Mouse (Mus musculus): ENCODE results near the gene Tspo2.

Gene Tspo2

DNA sequence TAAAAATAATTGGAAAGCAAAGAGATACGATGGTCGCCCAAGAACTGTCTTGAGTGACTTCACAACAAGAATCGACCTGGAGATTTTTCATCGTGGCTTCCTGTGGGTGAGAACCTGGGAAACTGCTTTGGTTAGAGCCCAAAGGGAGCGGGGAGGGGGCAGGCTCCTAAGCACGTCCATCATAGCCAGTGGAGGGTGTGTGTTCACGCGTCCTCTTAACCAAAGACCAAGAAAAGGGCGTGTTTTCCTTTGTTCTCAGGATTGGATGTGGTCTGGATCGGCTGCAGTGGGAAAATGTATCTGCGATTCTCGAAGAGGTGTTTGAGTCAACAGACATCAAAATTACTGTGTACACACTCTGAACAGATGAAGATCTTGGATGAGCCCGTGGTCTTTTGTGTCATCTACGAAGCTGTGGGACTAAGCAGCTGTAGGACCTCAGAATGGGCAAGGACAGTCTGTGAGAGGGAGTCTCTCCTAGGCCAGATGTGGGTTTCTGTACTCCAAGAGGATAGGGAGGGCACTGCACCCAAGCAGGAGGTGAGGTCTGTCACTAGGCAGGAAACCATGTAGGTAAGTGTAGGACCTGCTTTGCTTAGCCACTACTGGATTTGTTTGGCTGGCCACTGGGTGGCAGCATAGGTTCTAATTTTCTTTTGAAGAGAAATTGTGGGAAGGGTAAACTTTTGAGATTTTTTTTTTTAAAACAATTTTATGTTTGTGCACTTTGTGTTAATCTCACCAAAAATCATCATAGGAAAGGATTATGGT lies 34.7 kb downstream of the Tspo2 start:
- peak; percentile 71 for DNase-seq

DNA sequence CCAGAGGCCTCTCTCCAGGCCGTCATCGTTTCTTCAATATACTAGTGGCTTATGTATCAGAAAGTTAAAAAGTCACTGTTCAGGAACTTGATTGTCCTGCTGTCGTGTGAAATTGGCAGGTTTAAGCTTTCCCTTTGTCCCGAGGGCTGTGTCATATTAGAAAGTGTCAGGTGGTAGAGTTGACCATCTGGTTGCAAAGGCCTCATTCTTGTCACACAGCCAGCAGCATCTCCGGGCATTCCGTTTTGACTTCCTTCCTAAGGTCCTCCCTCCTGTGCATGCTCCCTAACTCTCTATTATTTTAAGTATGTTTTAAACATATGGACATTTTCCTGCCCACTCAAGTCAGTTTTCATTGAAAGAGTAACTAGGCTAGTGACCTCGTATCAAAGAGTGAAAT lies 35.3 kb downstream of the Tspo2 start:
- DNase-seq = no peak

DNA sequence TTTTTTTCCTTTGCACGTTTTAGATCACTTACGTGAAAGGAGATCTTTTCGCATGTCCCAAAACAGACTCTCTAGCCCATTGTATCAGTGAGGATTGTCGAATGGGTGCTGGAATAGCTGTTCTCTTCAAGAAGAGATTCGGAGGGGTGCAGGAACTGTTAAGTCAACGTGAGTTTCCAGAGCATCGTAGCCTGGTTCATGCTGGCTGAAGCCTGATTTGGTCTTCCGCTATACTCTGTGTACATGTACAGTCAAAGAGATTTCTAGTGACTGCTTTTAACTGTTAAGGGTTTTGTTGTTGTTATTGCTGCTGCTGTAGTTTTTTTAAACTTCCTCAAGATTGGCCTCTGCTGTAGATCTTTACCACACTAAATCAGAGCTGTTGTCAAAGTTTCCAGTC lies 40.1 kb downstream of the Tspo2 start:
- DNase-seq = no peak

DNA sequence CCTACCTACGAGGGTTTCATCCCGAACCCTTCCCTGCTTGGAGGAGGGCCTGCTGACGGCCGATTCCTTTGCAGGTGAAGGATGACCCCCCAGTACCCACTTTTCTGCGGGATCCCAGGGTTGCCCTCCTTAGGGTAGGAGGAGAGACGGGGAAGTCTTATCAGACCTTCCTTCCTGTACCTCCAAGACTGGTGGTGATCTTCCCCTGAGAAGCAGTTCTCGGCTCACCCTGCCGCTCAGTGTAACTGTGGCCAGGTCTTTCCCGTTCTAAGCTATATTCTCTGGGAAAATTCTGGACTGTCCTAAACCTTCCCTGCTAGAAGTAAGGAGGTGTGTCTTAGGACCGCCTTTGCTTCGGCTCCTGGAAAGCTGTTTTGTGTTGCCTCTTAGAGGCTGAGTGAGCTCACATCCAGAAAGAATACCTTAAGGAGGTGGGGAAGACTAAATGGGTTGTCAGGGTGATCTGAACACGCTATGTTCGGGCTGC lies 41.0 kb downstream of the Tspo2 start:
- peak; percentile 33 for DNase-seq

DNA sequence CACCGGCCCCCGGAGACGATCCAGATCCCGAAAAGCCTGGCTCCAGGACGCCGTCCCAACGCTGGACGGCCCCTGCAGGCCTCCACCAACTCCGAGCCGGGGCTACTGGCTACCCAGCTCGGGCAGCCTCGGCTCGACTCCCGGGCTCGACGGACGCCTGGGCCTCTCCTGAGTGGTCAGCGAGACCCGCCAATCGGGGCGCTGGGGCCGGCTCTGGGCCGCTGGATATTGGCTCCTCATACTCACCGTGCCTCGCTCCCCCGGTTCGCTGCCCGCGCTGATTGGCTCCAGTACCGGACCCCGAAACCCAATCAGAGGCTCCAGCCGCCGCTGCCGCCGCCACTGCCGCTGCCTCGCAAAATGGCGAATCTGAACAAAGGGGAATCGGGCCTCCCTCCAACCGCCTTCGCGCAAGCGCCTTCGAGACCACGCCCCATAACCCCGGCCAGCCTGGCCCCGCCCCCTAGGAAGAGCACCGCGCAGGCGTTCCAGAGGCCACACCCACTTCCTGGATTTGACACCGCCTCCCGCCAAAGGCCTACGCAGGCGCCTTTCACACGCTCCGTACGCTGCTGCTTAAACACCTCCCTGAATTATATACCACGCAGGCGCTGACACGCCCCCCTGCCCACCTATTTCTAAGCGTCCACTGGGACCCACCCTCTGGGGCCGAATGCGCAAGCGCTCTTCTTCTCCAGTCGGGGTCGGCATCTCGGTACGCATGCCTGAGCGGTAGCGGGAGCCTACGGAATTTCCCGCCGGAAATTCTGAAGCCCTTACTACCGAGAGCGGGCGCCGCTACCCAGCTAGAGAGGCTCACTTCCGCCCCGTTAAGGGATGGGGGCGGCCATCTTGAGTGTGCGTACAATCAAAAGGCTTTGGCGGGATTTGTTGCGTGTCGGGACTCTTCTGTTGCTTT lies 41.7 kb downstream of the Tspo2 start, which contains the start of the genes Nfya and Oard1:
Gene Nfya (minus strand): TSS at position 527 of the 919 bp plus-strand sequence.
Gene Oard1 (plus strand): TSS at position 635 of the 919 bp plus-strand sequence.
- peak; percentile 99 for DNase-seq

DNA sequence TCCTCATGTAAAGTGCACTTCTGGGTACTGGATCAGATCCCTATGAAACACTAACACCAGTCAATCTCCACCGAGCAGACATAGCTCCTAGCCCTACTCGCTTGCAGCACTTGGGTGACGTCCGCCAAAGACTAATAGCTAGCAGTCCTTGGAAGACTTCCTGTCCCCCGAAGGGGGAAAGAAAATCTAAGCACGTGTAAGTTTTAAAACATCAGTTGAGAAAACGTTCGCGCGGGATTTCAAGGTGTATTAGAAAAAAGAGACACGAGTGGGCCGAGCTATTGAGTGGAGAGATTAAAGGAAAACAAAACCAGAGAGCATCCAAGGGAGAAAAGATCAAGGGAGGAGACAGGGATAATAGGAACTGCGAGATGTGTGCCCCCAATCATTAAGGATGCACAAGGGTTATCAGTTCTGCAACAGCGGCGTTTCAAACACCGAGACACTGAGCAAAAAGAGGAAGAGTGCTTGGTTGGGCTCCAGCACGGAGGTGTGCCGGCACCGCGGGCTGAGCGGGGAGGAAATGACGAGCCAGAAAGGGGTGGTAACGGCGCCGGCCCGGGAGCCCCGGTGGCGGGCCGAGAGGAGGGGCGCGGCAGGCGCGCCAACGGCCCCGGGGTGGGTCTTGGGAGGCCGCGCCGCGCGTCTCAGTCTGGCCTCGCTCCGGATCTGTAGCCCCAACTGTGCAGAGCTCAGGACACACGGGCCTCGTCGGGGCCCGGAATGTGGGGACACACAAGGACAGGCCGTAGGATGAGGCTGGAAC lies 42.6 kb downstream of the Tspo2 start:
- peak; percentile 83 for DNase-seq

DNA sequence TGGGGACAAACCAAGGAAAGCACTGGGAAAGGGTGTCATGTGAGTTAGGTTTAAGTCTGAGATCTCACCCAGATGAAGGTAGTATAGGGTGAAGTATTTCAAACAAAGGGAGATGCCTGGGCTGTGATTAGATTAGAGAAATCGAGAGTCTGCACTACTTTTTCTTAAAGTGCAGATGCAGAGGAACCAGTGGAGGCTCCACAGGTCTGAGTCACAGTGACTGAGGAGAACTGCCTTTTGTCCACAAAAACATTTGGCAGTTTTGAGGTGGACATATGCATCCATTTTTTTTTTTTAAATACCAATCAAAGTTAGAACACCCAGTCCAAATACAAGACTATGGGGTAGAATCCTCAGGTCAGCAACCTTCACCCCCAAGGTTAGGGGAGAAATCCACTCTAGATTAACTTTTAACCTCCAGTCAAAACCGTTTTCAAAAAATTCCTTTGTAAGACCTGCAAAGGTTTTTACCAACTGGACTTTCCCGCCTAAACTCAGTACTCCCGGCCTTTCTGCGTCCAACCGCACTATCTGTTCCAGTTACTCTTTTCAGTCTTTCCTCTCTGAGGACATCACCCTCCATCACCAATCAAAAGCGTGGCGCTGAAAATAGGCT lies 43.3 kb downstream of the Tspo2 start:
- DNase-seq = no peak

DNA sequence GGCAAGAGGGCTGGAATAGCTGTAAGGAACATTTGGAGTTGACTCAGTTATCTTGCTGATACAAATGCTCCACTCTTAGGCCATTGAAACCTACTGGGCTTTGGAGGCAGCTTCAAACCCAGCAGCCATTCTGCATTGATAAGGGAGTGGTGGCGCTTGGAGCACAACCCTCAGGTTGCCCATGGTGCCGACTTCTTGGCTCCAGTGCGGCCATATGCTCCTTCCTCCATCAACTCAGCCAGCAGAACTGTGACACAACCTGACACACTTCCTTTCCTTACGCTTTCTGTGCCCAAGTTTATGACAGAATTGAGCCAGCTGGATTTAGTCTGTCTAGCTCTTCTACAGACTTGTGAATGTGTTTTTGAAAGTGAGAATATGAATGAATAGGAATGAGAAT lies 44.2 kb downstream of the Tspo2 start:
- DNase-seq = no peak

DNA sequence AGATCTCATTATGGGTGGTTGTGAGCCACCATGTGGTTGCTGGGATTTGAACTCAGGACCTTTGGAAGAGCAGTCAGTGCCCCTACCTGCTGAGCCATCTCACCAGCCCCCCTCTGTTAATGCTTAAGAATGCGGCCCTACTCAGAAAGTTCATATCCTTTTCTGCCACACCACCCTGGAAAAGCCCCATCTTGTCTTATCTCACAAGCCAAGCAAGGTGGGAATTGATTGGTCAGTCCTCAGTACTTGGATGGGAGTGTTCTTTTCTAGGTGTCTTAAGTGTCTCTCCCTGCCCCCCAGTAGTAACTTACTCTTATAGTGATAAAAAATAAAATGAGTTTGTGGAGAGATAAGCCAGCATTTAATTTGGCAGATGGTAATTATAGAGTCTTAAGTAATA lies 46.6 kb downstream of the Tspo2 start:
- no peak for DNase-seq

DNA sequence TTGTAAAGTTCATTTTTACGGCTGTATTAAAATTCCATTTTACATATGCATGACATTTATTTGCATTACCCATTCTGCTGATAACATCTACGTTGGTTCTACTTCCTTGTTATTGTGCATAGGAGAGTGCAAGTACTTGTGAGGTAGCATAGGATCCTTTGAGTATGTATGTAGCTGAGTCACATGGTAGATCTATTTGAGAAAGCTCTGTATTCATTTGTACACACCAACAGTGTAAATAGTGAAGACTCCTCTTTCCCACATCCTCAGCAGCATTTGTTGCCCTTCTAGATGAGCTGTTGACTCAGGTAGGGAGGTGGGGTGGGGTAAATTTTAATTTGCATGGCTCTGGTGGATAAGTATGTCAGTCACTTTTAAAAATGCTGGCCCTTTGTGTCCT lies 47.5 kb downstream of the Tspo2 start:
- no peak for DNase-seq

DNA sequence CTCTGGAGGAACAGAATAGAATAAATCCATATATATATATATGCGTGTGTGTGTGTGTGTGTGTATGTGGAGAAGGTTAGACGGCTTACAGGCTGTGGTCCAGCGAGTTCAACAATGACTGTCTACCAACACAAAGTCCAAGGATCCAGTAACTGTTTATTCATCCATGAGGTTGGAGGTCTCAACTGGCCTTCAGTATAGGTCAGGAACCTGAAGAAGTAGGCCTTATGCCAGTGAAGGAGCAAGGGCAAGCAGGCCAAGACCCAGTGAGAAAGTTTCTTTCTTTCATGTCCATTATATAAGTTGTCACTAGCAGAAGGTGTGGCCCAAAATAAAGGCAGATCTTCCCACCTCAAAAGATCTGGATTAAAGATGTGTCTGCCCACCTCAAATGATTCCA lies 48.6 kb downstream of the Tspo2 start:
- DNase-seq = no peak

DNA sequence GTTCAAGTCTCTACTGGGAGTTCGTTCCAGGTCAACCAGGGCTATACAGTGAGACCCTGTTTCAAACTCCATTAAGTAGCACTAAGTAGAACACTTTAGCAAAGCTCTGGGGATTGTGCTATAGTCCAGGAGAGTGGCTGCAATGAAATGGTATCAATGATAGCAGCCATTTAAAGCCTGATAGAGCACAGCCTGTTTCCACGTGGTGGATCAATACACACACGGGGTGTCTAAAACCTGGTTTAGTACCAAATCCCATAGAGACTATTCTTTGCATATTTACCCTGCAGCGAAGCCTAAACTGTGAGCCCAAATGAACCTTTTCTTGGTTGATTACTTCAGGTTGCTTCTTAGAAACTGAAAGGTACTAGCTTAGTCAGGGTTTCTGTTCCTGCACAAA lies 49.6 kb downstream of the Tspo2 start:
- DNase-seq = no peak

Measured in lung, postnatal 36 days (tissue).